Mouse (Mus musculus) MEL (cell line): ENCODE data around the gene Cab39. TPM values are rescaled to one million over a fixed set of nuclear protein-coding genes. Genes with fewer than 3 reads are reported as not detected.

Experiments
- DNase-seq: peaks from one replicate; pipeline ENCODE4 v3.0.0; 2011; ENCODE audit warnings: low read depth, low spot score
- H3K27ac ChIP-seq: 2 replicates; pipeline ENCODE4 v1.5.1; 2012; ENCODE audit warnings: low read depth, mild to moderate bottlenecking, control low read depth, low read length, moderate library complexity; ENCODE audit not compliant: control insufficient read depth
- H3K27me3 ChIP-seq, 2 experiments: fragments of 150-350 bp in 1 of 2; sonication (generic) in 1 of 2; 2 replicates each; pipeline ENCODE4 v1.6.1; 2012; ENCODE audit warnings: low read length in 2 of 2, mild to moderate bottlenecking in 2 of 2, improper control_type of control experiment in 1 of 2, moderate library complexity in 1 of 2; ENCODE audit not compliant: insufficient read depth in 2 of 2, control insufficient read depth in 1 of 2
- H3K36me3 ChIP-seq, 2 experiments: 2 replicates each; pipeline ENCODE4 v1.6.1; 2012 to 2014; ENCODE audit warnings: low read length in 2 of 2, improper control_type of control experiment in 1 of 2, inconsistent platforms in 1 of 2, mild to moderate bottlenecking in 1 of 2; ENCODE audit not compliant: insufficient read depth in 2 of 2, control insufficient read depth in 1 of 2
- H3K4me1 ChIP-seq, 2 experiments: fragments of 150-350 bp in 1 of 2; sonication (generic) in 1 of 2; 2 replicates each; pipeline ENCODE4 v1.6.1; 2012; ENCODE audit warnings: low read length in 2 of 2, improper control_type of control experiment in 1 of 2, mild to moderate bottlenecking in 1 of 2; ENCODE audit not compliant: insufficient read depth in 2 of 2, control insufficient read depth in 1 of 2
- H3K4me3 ChIP-seq, 2 experiments: fragments of 150-350 bp in 1 of 2; sonication (generic) in 1 of 2; 2 replicates each; pipeline ENCODE4 v1.5.1; 2012; ENCODE audit warnings: low read depth in 2 of 2, low read length in 2 of 2, mild to moderate bottlenecking in 2 of 2, moderate library complexity in 2 of 2, control low read depth in 1 of 2, improper control_type of control experiment in 1 of 2; ENCODE audit not compliant: control insufficient read depth in 1 of 2, insufficient read depth in 1 of 2
- H3K79me2 ChIP-seq: 2 replicates; pipeline ENCODE4 v1.6.1; 2012; ENCODE audit warnings: mild to moderate bottlenecking, low read length, moderate library complexity; ENCODE audit not compliant: control insufficient read depth, poor library complexity, insufficient read depth
- H3K9ac ChIP-seq: 2 replicates; pipeline ENCODE4 v1.6.1; 2012; ENCODE audit warnings: low read depth, mild to moderate bottlenecking, control low read depth, low read length, moderate library complexity; ENCODE audit not compliant: control insufficient read depth, poor library complexity, severe bottlenecking
- H3K9me3 ChIP-seq: fragments of 150-350 bp; sonication (generic); replicated peaks from 2 replicates; pipeline ENCODE4 v1.6.1; 2012; ENCODE audit warnings: mild to moderate bottlenecking, low read length, improper control_type of control experiment, moderate library complexity; ENCODE audit not compliant: insufficient read depth
- CTCF ChIP-seq, 3 experiments: IDR thresholded peaks in 2 of 3; conservative IDR thresholded peaks in 1 of 3; 2 replicates each; pipeline ENCODE4 v1.5.1; 2011 to 2012; ENCODE audit warnings: low read length in 3 of 3, low read depth in 2 of 3, mild to moderate bottlenecking in 2 of 3, improper control_type of control experiment in 1 of 3, inconsistent platforms in 1 of 3, mixed read lengths in 1 of 3, moderate library complexity in 1 of 3; ENCODE audit not compliant: control insufficient read depth in 1 of 3, insufficient read depth in 1 of 3, poor library complexity in 1 of 3, severe bottlenecking in 1 of 3
- GABPA ChIP-seq: IDR thresholded peaks from 2 replicates; pipeline ENCODE4 v1.6.1; 2012; ENCODE audit warnings: low read depth, mild to moderate bottlenecking, inconsistent platforms, low read length, improper control_type of control experiment, moderate library complexity
- GATA1 ChIP-seq: IDR thresholded peaks from 2 replicates; pipeline ENCODE4 v1.6.1; 2011; ENCODE audit warnings: low read depth, low read length, improper control_type of control experiment
- HCFC1 ChIP-seq: IDR thresholded peaks from 2 replicates; pipeline ENCODE4 v1.6.1; 2012; ENCODE audit warnings: low read depth, mild to moderate bottlenecking, inconsistent platforms, low read length, improper control_type of control experiment, moderate library complexity
- JUND ChIP-seq: IDR thresholded peaks from 2 replicates; pipeline ENCODE4 v1.6.1; 2011; ENCODE audit warnings: low read depth, mild to moderate bottlenecking, improper control_type of control experiment, low read length
- MAFK ChIP-seq: IDR thresholded peaks from 2 replicates; pipeline ENCODE4 v1.6.1; 2011; ENCODE audit warnings: low read depth, mild to moderate bottlenecking, low read length, improper control_type of control experiment, borderline replicate concordance
- MAX ChIP-seq: IDR thresholded peaks from 2 replicates; pipeline ENCODE4 v1.6.1; 2011; ENCODE audit warnings: low read length, improper control_type of control experiment
- MAZ ChIP-seq: IDR thresholded peaks from 2 replicates; pipeline ENCODE4 v1.6.1; 2012; ENCODE audit warnings: low read depth, mild to moderate bottlenecking, inconsistent platforms, low read length, improper control_type of control experiment
- MEF2A ChIP-seq: IDR thresholded peaks from 2 replicates; pipeline ENCODE4 v1.6.1; 2014; ENCODE audit warnings: low read depth, mild to moderate bottlenecking, inconsistent platforms, low read length, improper control_type of control experiment; ENCODE audit not compliant: poor library complexity, insufficient replicate concordance, severe bottlenecking; ENCODE audit errors: extremely low read depth
- MYC ChIP-seq: IDR thresholded peaks from 2 replicates; pipeline ENCODE4 v1.6.1; 2011; ENCODE audit warnings: low read depth, mild to moderate bottlenecking, low read length, improper control_type of control experiment, moderate library complexity
- NRF1 ChIP-seq: IDR thresholded peaks from 2 replicates; pipeline ENCODE4 v1.6.1; 2014; ENCODE audit warnings: low read depth, mild to moderate bottlenecking, inconsistent platforms, low read length, improper control_type of control experiment, moderate library complexity; ENCODE audit not compliant: poor library complexity, insufficient read depth, severe bottlenecking
- RCOR1 ChIP-seq: IDR thresholded peaks from 2 replicates; pipeline ENCODE4 v1.6.1; 2012; ENCODE audit warnings: low read depth, mild to moderate bottlenecking, inconsistent platforms, low read length, improper control_type of control experiment
- SIN3A ChIP-seq: IDR thresholded peaks from 2 replicates; pipeline ENCODE4 v1.6.1; 2012; ENCODE audit warnings: low read length, improper control_type of control experiment, inconsistent platforms
- SMC3 ChIP-seq: IDR thresholded peaks from 2 replicates; pipeline ENCODE4 v1.6.1; 2011; ENCODE audit warnings: low read depth, low read length, improper control_type of control experiment
- TBP ChIP-seq: IDR thresholded peaks from 2 replicates; pipeline ENCODE4 v1.8.0; 2011; ENCODE audit warnings: low read depth, low read length, improper control_type of control experiment
- TCF12 ChIP-seq: IDR thresholded peaks from 2 replicates; pipeline ENCODE4 v1.6.1; 2014; ENCODE audit warnings: low read depth, mild to moderate bottlenecking, inconsistent platforms, low read length, improper control_type of control experiment, moderate library complexity
- ZC3H11A ChIP-seq: IDR thresholded peaks from 2 replicates; pipeline ENCODE4 v1.6.1; 2012; ENCODE audit warnings: low read depth, mild to moderate bottlenecking, inconsistent platforms, low read length, improper control_type of control experiment
- ZKSCAN1 ChIP-seq: IDR thresholded peaks from 2 replicates; pipeline ENCODE4 v1.6.1; 2012; ENCODE audit warnings: low read depth, mild to moderate bottlenecking, inconsistent platforms, low read length, improper control_type of control experiment, moderate library complexity
- ZMIZ1 ChIP-seq: IDR thresholded peaks from 2 replicates; pipeline ENCODE4 v1.6.1; 2012; ENCODE audit warnings: low read depth, mild to moderate bottlenecking, inconsistent platforms, low read length, improper control_type of control experiment, moderate library complexity
- polyA plus RNA-seq, 2 experiments: library from polyadenylated mRNA; stranded (reverse) in 1 of 2; unstranded in 1 of 2; fragments of >175 nt in 1 of 2; fragments of >200 nt in 1 of 2; gene quantifications; 2 replicates each; pipeline versions ENCODE4 v1.2.1 to v1.2.4; 2012; ENCODE audit warnings: low replicate concordance in 2 of 2, low read depth in 1 of 2; ENCODE audit not compliant: insufficient read length in 2 of 2, insufficient read depth in 1 of 2, missing spikeins in 1 of 2
- total RNA-seq: library from RNA; depleted of rRNA; stranded (reverse); fragments of 300-350 nt; gene quantifications from 2 replicates; pipeline ENCODE4 v1.2.3, GENCODE M21; 2012

Gene Cab39
- total and polyA plus RNA-seq, 3 experiments = 66.5 to 144 (median 68.7) TPM

GRCm38 (mm10) chr1:85845476-85845875, 52.2 kb downstream of the Cab39 start (continued):
- TF ChIP-seq MEF2A = no peak

DNA sequence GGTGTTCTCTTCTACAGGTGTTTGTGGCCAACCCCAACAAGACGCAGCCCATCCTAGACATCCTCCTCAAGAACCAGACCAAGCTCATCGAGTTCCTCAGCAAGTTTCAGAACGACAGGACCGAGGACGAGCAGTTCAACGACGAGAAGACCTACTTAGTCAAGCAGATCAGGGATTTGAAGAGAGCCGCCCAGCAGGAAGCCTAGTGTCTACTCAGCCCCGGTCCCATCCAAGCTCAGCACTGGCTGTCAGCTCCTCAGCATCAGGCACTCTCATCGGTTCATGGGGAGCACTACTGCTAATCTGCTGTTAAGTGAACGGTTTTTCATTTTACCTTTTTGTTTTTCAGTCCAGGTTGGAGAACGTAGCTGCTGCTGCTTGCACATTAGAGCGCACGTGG, 55.8 kb downstream of the Cab39 start:
- no peaks in the 10 kb centered on the region for H3K4me1 ChIP-seq

GRCm38 (mm10) chr1:85850851-85851250, 57.6 kb downstream of the Cab39 start:
- H3K27me3 ChIP-seq = no peaks in the 10 kb centered on the region
- no peaks in the 10 kb centered on the region for H3K79me2 ChIP-seq
- H3K9ac ChIP-seq = no peak overlapping the region
- H3K4me3 ChIP-seq = no peak overlapping the region
- TF ChIP-seq SMC3 = no peak
- no peak for TF ChIP-seq TBP
- TF ChIP-seq ZC3H11A = no peak
- TF ChIP-seq CTCF (IDR thresholded peaks at IDR 0.05 in 2 of 3, conservative IDR thresholded peaks at IDR 0.05 in 1 of 3; ENCODE audit: control insufficient read depth in 1 of 3, insufficient read depth in 1 of 3, low read depth in 2 of 3, low read length in 3 of 3, poor library complexity in 1 of 3, severe bottlenecking in 1 of 3) = no peak
- no peak for TF ChIP-seq ZMIZ1
- no peak for DNase-seq
- H3K9me3 ChIP-seq = no peaks in the 10 kb centered on the region
- no peak overlapping the region for H3K27ac ChIP-seq
- peaks cover 0 to 15% of the 10 kb centered on the region in 2 experiments; a peak in 2 of 4 replicates for H3K36me3 ChIP-seq
- no peaks in the 10 kb centered on the region for H3K4me1 ChIP-seq

More for the DNA sequence above, 55.8 kb downstream of the Cab39 start:
- Histone ChIP-seq H3K79me2 (no peaks in the 10 kb centered on the region), H3K27ac (no peak overlapping the region), H3K9me3 (no peaks in the 10 kb centered on the region), H3K4me3 (no peak overlapping the region), H3K9ac (no peak overlapping the region), H3K36me3 (peaks cover 0 to 27% of the 10 kb centered on the region in 2 experiments; a peak in 3 of 4 replicates), H3K27me3 (no peaks in the 10 kb centered on the region)
- no peak for DNase-seq
- TF ChIP-seq NRF1 (no peak), RCOR1 (no peak), TCF12 (no peak), MYC (no peak), SIN3A (no peak), ZKSCAN1 (no peak), MAZ (no peak), CTCF (IDR thresholded peaks at IDR 0.05 in 2 of 3, conservative IDR thresholded peaks at IDR 0.05 in 1 of 3; ENCODE audit: control insufficient read depth in 1 of 3, insufficient read depth in 1 of 3, low read depth in 2 of 3, low read length in 3 of 3, poor library complexity in 1 of 3, severe bottlenecking in 1 of 3) (no peak), HCFC1 (no peak), JUND (no peak), ZMIZ1 (no peak), GABPA (no peak), SMC3 (no peak), MAX (no peak), GATA1 (no peak), MAFK (no peak), ZC3H11A (no peak)
